Mouse (Mus musculus): ENCODE measurements around the gene Retnla.

DNA sequence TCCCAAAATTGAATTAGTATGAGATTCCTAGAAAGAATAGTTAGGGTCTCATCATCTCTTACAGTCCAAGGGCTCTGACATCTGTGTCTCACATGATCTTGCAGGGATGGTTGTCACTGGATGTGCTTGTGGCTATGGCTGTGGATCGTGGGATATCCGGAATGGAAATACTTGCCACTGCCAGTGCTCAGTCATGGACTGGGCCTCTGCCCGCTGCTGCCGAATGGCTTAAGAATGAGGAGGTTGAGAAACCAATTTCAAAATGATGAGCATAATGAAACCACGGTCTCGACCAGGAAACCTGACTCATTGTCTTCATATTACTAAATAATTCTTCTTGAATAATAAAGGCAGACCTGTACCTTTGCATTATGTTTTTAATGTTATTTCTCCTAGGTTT is 23.8 kb upstream of the Retnla start:
- TF ChIP-seq POLR2A (IDR thresholded peaks at IDR 0.05; ENCODE audit: low read depth, low read length) (no peak), IRF4 (IDR thresholded peaks at IDR 0.05; ENCODE audit: low read depth, low read length) (no peak), UBTF (IDR thresholded peaks at IDR 0.05; ENCODE audit: low read depth, low read length) (no peak), PAX5 (IDR thresholded peaks at IDR 0.05; ENCODE audit: low read length) (no peak), POLR2AphosphoS2 (IDR thresholded peaks at IDR 0.05; ENCODE audit: low read depth, low read length) (no peak), JUN (IDR thresholded peaks at IDR 0.05; ENCODE audit: insufficient read depth, low read depth, low read length) (no peak), CTCF (conservative IDR thresholded peaks at IDR 0.05 in 1 of 2, IDR thresholded peaks at IDR 0.05 in 1 of 2; ENCODE audit: low read depth in 2 of 2, low read length in 2 of 2) (no peak), TCF12 (IDR thresholded peaks at IDR 0.05; ENCODE audit: low read depth, low read length) (no peak), KAT2A (IDR thresholded peaks at IDR 0.05; ENCODE audit: insufficient replicate concordance, low read length) (no peak), MAX (IDR thresholded peaks at IDR 0.05; ENCODE audit: low read length) (no peak)
